Mouse (Mus musculus): Measurements from ENCODE around the gene Cabp2. TPM values are rescaled to one million over a fixed set of nuclear protein-coding genes. Genes with fewer than 3 reads are reported as not detected.

Gene Cabp2
- polyA plus RNA-seq (2014; fragmentation: Illumina TruSeq; extraction: RNeasy Lipid Tissue Mini Kit (QIAGEN cat#74804); ENCODE audit: low read depth, low replicate concordance) = not detected

DNA sequence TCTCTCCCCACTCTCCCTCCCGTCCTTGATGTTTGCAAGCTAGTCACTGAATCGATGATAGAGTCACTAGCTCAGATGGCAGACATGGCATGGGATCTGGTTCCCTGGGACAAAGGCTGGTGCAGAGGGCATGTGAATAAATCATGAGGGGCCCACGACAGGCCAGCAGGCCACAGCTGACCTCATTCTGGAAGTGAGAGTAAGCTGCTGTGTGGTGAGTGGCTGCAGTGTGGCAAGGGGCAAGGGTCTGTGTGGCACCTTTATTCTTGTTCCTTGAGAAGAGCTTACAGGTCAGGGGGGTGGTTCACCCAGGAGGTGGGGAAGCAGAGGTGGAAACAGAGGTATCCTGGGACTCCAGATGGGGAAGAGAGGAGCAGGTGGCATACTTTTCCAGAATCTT, at the start of gene Cabp2:
TSS of gene Cabp2 (plus strand) at position 185 of the 400 bp plus-strand sequence.

DNA sequence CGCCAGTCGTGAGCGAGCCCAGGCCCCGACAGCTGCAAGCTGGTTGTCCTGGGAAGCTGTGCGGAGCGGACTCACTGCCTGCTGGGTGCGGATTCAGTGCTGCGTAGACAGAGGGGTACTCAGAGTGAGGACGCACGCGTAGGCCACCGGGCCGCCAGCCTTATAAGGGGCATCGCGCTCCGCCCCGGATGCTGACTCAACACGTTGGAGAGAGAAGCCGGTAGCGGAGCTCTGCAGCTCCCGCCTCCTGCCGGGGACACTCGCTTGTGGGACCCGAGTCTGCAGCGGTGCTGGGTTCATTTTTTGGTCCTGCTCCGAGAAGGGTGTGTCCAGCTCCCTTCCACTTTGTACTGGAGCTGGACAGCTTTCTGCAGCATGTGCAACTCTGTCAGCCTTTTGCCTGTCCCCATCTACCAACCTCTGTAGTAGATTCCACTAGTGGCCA, 43.6 kb upstream of the Cabp2 start, which contains the start of gene Gstp1:
TSS of gene Gstp1 (minus strand) at position 198 of the 445 bp plus-strand sequence.

DNA sequence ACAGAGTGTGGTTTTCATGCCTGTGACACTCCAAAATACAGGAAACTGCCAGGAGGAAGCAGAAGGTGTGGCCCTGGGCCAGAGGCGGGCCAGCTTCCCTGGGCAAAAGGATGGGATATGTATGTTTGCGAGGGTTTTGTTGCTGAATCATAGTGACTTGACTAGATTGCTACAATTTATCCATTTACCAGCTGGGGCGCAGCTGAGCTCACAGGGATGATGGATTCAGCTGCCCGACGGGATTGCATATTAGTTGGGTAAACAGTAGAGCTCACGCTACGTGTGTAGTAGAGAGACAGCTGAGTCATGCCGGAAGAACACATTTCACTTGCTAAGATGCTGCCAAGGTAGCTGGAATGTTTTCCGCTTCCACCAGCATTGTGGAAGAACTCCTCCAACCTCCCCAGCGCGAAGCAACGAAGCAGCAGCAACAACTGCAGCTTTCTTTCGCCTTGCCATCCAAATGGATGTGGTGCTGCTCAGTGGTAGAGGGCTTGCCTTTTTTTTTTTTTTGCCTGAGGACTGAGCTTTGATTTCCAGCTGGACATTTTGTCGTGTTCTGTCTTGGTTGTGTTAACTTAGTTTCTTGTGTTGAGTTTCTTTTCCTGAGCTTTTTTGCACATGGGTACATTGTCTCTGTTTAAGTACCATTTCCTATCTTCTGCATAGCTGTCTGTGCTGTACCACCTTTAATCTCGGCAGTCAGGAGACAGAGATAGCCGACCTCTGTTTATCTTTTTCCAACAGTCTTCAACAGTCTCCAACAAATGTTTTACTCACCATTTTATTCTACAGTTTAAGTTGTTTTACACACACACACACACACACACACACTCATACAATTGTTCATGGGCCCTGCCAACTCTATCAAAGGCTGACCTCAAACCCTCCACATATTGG, 35.2 kb upstream of the Cabp2 start, which contains the start of gene Gstp2:
TSS of gene Gstp2 (minus strand) at position 58 of the 900 bp plus-strand sequence.

DNA sequence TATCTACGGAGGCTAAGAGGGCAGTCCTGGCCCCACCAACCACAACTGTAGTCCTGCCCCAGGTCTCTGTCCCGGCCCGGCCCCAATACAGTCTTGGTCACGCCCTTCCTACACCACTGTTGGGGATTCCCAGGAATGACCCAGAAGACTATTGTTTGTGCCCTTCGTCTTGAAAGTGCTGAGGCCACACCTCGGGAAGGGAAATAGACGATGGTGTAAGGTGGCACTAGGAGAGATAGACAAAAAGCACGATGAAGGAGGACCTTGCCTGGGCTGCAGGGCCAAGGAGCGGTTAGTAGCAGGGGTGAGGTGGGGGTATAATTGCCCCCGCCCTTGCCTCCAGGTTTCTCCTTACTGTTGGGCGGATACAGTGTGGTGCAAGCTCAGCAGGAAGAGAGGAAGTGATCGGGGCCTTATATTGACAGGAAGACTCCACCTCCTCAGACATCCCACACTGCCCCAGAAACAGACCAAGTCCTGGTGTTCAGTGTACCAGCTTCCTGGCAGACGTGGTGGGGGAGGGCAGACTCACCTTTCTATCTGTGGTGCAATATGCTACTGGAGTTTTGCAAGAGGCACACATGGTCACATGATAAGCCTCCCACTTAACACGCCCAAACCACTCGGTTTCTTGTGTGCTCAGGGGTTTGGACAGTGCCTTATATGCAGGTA, 22.2 kb upstream of the Cabp2 start, which contains the start of gene Gstp3:
TSS of gene Gstp3 (minus strand) at position 501 of the 672 bp plus-strand sequence.

DNA sequence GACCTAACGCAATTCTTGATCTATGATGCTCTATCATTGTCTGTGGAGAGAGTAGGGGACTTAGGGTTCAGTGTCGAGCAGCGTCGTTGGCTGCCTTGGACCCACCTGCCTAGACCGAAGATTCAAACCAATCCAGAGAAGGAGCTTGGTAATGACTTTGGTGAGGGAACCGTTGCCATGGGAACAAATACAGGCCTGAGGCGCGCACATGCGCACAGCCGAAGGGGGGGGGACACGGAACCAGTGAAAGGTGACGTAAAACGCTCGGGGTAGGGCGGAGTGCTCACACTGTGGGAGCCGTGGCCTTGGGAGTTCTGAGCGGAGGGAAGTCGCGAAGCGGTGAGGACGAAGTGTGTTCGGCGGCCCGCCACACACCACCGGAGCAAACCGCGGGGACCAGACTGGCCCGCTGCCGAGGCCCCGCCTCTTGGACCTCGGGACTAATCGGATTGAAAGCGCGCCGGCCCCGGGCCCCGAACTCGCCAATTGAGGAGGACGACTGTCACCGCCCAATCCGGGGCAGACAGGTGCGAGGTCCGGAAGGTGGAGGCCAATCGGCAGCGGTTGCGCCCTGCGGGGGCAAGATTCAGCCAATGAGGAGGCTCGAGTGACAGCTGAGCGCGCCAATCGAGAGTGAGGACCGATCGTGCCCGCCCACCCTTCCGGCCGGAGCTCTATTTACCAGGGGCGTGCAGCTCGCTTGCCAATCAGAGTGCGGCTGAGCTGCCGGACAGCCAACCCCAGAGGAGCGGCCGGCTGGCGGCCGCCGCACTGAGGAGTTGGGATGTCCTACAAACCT, 15.5 kb downstream of the Cabp2 start, which contains the start of gene Cdk2ap2:
TSS of gene Cdk2ap2 (plus strand) at position 541 of the 799 bp plus-strand sequence.

DNA sequence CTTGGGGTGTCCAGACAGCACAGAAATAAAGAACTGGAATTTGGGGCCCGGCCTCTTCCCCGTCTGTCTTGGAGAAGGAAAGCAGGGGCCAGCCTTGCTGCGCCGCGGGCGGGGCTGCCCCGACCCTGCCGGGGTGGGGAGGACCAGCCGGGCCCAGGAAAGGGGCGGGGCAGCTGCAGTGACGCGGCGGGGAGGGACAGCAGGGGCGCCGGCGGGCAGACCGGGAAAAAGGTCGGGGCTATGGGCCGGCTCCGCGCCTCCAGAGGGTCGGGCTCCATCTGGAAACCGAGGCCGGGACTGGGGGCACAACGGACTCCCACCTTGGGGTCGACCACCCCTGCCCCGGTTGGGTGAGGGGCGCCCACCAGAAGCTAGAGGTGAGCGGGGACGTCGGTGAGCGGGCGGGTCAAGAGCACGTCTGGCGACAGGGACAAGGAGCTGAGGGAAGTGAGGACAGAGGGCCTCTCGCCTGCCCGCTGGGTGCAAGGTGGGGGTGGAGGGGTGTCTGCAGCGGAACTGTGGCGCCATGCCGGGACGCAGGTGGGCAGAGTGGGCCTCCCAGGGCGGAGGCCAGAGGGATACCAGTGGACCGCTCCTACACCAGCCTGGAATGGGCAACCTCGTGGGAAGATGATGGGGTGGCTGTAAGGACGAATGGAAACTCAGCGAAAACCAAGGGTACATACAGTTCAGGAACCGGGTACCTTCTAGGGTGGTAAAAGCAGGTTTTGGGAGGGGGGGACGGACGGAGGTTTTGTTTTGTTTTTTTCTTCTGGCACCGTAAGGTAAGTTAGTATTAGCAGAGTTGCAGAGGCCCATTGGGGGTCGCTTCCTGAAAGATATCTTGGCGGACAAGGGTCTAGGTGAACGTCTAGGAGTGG, 18.7 kb downstream of the Cabp2 start, which contains the start of gene Pitpnm1:
TSS of gene Pitpnm1 (plus strand) at position 162 of the 881 bp plus-strand sequence.

DNA sequence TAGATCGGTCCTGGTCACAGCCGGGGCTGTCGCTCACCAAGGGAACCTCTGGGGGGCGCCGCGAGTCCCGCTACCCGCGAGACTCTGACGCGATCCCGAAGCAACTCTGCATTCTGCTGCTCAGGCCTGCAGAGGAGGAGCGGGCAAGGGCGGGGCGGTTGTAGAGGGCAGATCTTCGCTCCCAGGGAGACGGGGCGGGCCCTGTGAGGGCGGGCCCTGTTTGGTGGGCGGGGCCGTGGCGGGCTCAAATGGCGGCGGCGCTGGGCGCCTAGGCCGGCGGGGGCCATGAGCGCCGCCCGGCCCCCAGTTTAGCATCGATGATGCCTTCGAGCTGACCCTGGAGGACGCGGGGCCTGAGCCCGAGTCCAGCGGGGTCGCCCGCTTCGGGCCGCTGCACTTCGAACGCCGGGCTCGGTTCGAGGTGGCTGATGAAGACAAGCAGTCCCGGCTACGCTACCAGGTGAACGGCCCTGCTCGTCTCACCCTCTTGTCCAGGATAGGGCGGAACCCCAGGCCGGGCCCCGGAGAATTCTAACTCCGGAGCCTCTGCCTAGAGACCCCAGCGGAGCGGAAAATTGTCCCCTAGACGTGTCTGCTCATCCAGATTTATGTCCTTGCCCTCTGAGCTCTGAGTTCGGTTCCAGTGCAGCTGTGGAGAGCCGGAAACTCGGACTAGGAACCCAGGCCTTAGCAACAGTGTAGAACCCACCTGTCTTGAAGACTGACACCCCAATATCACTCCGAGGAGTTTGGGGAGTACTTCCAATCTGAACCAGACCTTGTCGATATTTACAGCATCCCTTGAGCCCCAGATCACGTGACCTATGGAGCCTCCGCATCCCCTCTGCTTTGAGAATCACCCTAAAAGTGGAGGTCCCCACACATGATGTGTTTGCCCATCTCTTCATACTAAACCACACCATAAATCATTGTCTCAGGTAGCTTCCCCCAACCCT, 44.6 kb downstream of the Cabp2 start, which contains the start of gene Aip:
TSS of gene Aip (minus strand) at position 118 of the 956 bp plus-strand sequence.

Other genes with a start within 250 kb of the Cabp2 start
- gene Chka, start 229.8 kb upstream of the Cabp2 start, polyA plus RNA-seq (2014; fragmentation: Illumina TruSeq; extraction: RNeasy Lipid Tissue Mini Kit (QIAGEN cat#74804); ENCODE audit: low read depth, low replicate concordance) = 78.9 TPM
- not detected for gene Tcirg1, start 174.4 kb upstream of the Cabp2 start, polyA plus RNA-seq (2014; fragmentation: Illumina TruSeq; extraction: RNeasy Lipid Tissue Mini Kit (QIAGEN cat#74804); ENCODE audit: low read depth, low replicate concordance)
- gene Ndufs8, start 168.8 kb upstream of the Cabp2 start, polyA plus RNA-seq (2014; fragmentation: Illumina TruSeq; extraction: RNeasy Lipid Tissue Mini Kit (QIAGEN cat#74804); ENCODE audit: low read depth, low replicate concordance) = 4.6 TPM
- 0.53 TPM for gene Aldh3b1, start 151.8 kb upstream of the Cabp2 start, polyA plus RNA-seq (2014; fragmentation: Illumina TruSeq; extraction: RNeasy Lipid Tissue Mini Kit (QIAGEN cat#74804); ENCODE audit: low read depth, low replicate concordance)
- not detected for gene Unc93b1, start 146.4 kb upstream of the Cabp2 start, polyA plus RNA-seq (2014; fragmentation: Illumina TruSeq; extraction: RNeasy Lipid Tissue Mini Kit (QIAGEN cat#74804); ENCODE audit: low read depth, low replicate concordance)
- 0.36 TPM for gene Aldh3b3, start 122.9 kb upstream of the Cabp2 start, polyA plus RNA-seq (2014; fragmentation: Illumina TruSeq; extraction: RNeasy Lipid Tissue Mini Kit (QIAGEN cat#74804); ENCODE audit: low read depth, low replicate concordance)
- not detected for gene Aldh3b2, start 109.2 kb upstream of the Cabp2 start, polyA plus RNA-seq (2014; fragmentation: Illumina TruSeq; extraction: RNeasy Lipid Tissue Mini Kit (QIAGEN cat#74804); ENCODE audit: low read depth, low replicate concordance)
- 47.4 TPM for gene Acy3, start 95.0 kb upstream of the Cabp2 start, polyA plus RNA-seq (2014; fragmentation: Illumina TruSeq; extraction: RNeasy Lipid Tissue Mini Kit (QIAGEN cat#74804); ENCODE audit: low read depth, low replicate concordance)
- not detected for gene Tbx10, start 88.8 kb upstream of the Cabp2 start, polyA plus RNA-seq (2014; fragmentation: Illumina TruSeq; extraction: RNeasy Lipid Tissue Mini Kit (QIAGEN cat#74804); ENCODE audit: low read depth, low replicate concordance)
- 0.65 TPM for gene Nudt8, start 81.0 kb upstream of the Cabp2 start, polyA plus RNA-seq (2014; fragmentation: Illumina TruSeq; extraction: RNeasy Lipid Tissue Mini Kit (QIAGEN cat#74804); ENCODE audit: low read depth, low replicate concordance)
- gene Gm49405, start 81.0 kb upstream of the Cabp2 start, polyA plus RNA-seq (2014; fragmentation: Illumina TruSeq; extraction: RNeasy Lipid Tissue Mini Kit (QIAGEN cat#74804); ENCODE audit: low read depth, low replicate concordance) = not detected
- not detected for gene Doc2g, start 78.3 kb upstream of the Cabp2 start, polyA plus RNA-seq (2014; fragmentation: Illumina TruSeq; extraction: RNeasy Lipid Tissue Mini Kit (QIAGEN cat#74804); ENCODE audit: low read depth, low replicate concordance)
- 9.9 TPM for gene Ndufv1, start 68.8 kb upstream of the Cabp2 start, polyA plus RNA-seq (2014; fragmentation: Illumina TruSeq; extraction: RNeasy Lipid Tissue Mini Kit (QIAGEN cat#74804); ENCODE audit: low read depth, low replicate concordance)
- gene Gstp1, start 43.6 kb upstream of the Cabp2 start, polyA plus RNA-seq (2014; fragmentation: Illumina TruSeq; extraction: RNeasy Lipid Tissue Mini Kit (QIAGEN cat#74804); ENCODE audit: low read depth, low replicate concordance) = 14.6 TPM
- 10.1 TPM for gene Gstp2, start 35.6 kb upstream of the Cabp2 start, polyA plus RNA-seq (2014; fragmentation: Illumina TruSeq; extraction: RNeasy Lipid Tissue Mini Kit (QIAGEN cat#74804); ENCODE audit: low read depth, low replicate concordance)
- not detected for gene Gstp3, start 22.0 kb upstream of the Cabp2 start, polyA plus RNA-seq (2014; fragmentation: Illumina TruSeq; extraction: RNeasy Lipid Tissue Mini Kit (QIAGEN cat#74804); ENCODE audit: low read depth, low replicate concordance)
- gene Cdk2ap2, start 15.6 kb downstream of the Cabp2 start, polyA plus RNA-seq (2014; fragmentation: Illumina TruSeq; extraction: RNeasy Lipid Tissue Mini Kit (QIAGEN cat#74804); ENCODE audit: low read depth, low replicate concordance) = 0.73 TPM
- gene Pitpnm1, start 18.4 kb downstream of the Cabp2 start, polyA plus RNA-seq (2014; fragmentation: Illumina TruSeq; extraction: RNeasy Lipid Tissue Mini Kit (QIAGEN cat#74804); ENCODE audit: low read depth, low replicate concordance) = 0.20 TPM
- 1.3 TPM for gene Aip, start 44.3 kb downstream of the Cabp2 start, polyA plus RNA-seq (2014; fragmentation: Illumina TruSeq; extraction: RNeasy Lipid Tissue Mini Kit (QIAGEN cat#74804); ENCODE audit: low read depth, low replicate concordance)
- not detected for gene Gpr152, start 58.2 kb downstream of the Cabp2 start, polyA plus RNA-seq (2014; fragmentation: Illumina TruSeq; extraction: RNeasy Lipid Tissue Mini Kit (QIAGEN cat#74804); ENCODE audit: low read depth, low replicate concordance)
- not detected for gene Cabp4, start 62.5 kb downstream of the Cabp2 start, polyA plus RNA-seq (2014; fragmentation: Illumina TruSeq; extraction: RNeasy Lipid Tissue Mini Kit (QIAGEN cat#74804); ENCODE audit: low read depth, low replicate concordance)
- gene Coro1b, start 67.0 kb downstream of the Cabp2 start, polyA plus RNA-seq (2014; fragmentation: Illumina TruSeq; extraction: RNeasy Lipid Tissue Mini Kit (QIAGEN cat#74804); ENCODE audit: low read depth, low replicate concordance) = 9.0 TPM
- gene Ptprcap, start 72.0 kb downstream of the Cabp2 start, polyA plus RNA-seq (2014; fragmentation: Illumina TruSeq; extraction: RNeasy Lipid Tissue Mini Kit (QIAGEN cat#74804); ENCODE audit: low read depth, low replicate concordance) = 2.3 TPM
- gene Rps6kb2, start 81.8 kb downstream of the Cabp2 start, polyA plus RNA-seq (2014; fragmentation: Illumina TruSeq; extraction: RNeasy Lipid Tissue Mini Kit (QIAGEN cat#74804); ENCODE audit: low read depth, low replicate concordance) = 2.2 TPM
- gene Carns1, start 93.9 kb downstream of the Cabp2 start, polyA plus RNA-seq (2014; fragmentation: Illumina TruSeq; extraction: RNeasy Lipid Tissue Mini Kit (QIAGEN cat#74804); ENCODE audit: low read depth, low replicate concordance) = 0.49 TPM
- gene Tbc1d10c, start 109.7 kb downstream of the Cabp2 start, polyA plus RNA-seq (2014; fragmentation: Illumina TruSeq; extraction: RNeasy Lipid Tissue Mini Kit (QIAGEN cat#74804); ENCODE audit: low read depth, low replicate concordance) = not detected
- 97.3 TPM for gene Ppp1ca, start 110.5 kb downstream of the Cabp2 start, polyA plus RNA-seq (2014; fragmentation: Illumina TruSeq; extraction: RNeasy Lipid Tissue Mini Kit (QIAGEN cat#74804); ENCODE audit: low read depth, low replicate concordance)
- 1.5 TPM for gene Rad9a, start 120.1 kb downstream of the Cabp2 start, polyA plus RNA-seq (2014; fragmentation: Illumina TruSeq; extraction: RNeasy Lipid Tissue Mini Kit (QIAGEN cat#74804); ENCODE audit: low read depth, low replicate concordance)
- gene Clcf1, start 132.7 kb downstream of the Cabp2 start, polyA plus RNA-seq (2014; fragmentation: Illumina TruSeq; extraction: RNeasy Lipid Tissue Mini Kit (QIAGEN cat#74804); ENCODE audit: low read depth, low replicate concordance) = 0.16 TPM
- not detected for gene AC109138.7, start 132.8 kb downstream of the Cabp2 start, polyA plus RNA-seq (2014; fragmentation: Illumina TruSeq; extraction: RNeasy Lipid Tissue Mini Kit (QIAGEN cat#74804); ENCODE audit: low read depth, low replicate concordance)
- gene Pold4, start 150.3 kb downstream of the Cabp2 start, polyA plus RNA-seq (2014; fragmentation: Illumina TruSeq; extraction: RNeasy Lipid Tissue Mini Kit (QIAGEN cat#74804); ENCODE audit: low read depth, low replicate concordance) = not detected
- gene Ssh3, start 187.6 kb downstream of the Cabp2 start, polyA plus RNA-seq (2014; fragmentation: Illumina TruSeq; extraction: RNeasy Lipid Tissue Mini Kit (QIAGEN cat#74804); ENCODE audit: low read depth, low replicate concordance) = 1.7 TPM
- not detected for gene Ankrd13d, start 201.6 kb downstream of the Cabp2 start, polyA plus RNA-seq (2014; fragmentation: Illumina TruSeq; extraction: RNeasy Lipid Tissue Mini Kit (QIAGEN cat#74804); ENCODE audit: low read depth, low replicate concordance)
- 11.2 TPM for gene Grk2, start 224.6 kb downstream of the Cabp2 start, polyA plus RNA-seq (2014; fragmentation: Illumina TruSeq; extraction: RNeasy Lipid Tissue Mini Kit (QIAGEN cat#74804); ENCODE audit: low read depth, low replicate concordance)

Data from kidney, adult 10 weeks (tissue).